Mouse (Mus musculus) midbrain, postnatal 0 days (tissue): ENCODE data around the gene Mcmbp. TPM values are rescaled to one million over a fixed set of nuclear protein-coding genes. Genes with fewer than 3 reads are reported as not detected.

Experiments used
- ATAC-seq: fragments of 200-750 bp; cut with Nextera tagmentation; 2 replicates; pipeline ENCODE4 v1.8.0; 2017; ENCODE audit warnings: moderate number of reproducible peaks, mild to moderate bottlenecking, moderate TSS enrichment, moderate library complexity; ENCODE audit not compliant: low FRiP score
- DNase-seq: peaks from one replicate; pipeline ENCODE4 v3.0.0-alpha.2; 2015; ENCODE audit warnings: low spot score
- H3K27ac ChIP-seq: fragments of 300-500 bp; sonication (generic); 2 replicates; pipeline ENCODE4 v1.5.1; 2014; ENCODE audit warnings: low read depth, mild to moderate bottlenecking, low read length, mixed read lengths
- H3K27me3 ChIP-seq: fragments of 300-500 bp; sonication (generic); 2 replicates; pipeline ENCODE4 v1.6.1; 2014; ENCODE audit warnings: low read length, control low read depth, mixed read lengths; ENCODE audit not compliant: insufficient read depth
- H3K36me3 ChIP-seq: fragments of 300-500 bp; sonication (generic); 2 replicates; pipeline ENCODE4 v1.6.1; 2014; ENCODE audit warnings: low read length, control low read depth, mixed read lengths; ENCODE audit not compliant: insufficient read depth
- H3K4me1 ChIP-seq: fragments of 300-500 bp; sonication (generic); 2 replicates; pipeline ENCODE4 v1.6.1; 2014; ENCODE audit warnings: mild to moderate bottlenecking, control low read depth, antibody characterized with exemption, low read length, mixed read lengths; ENCODE audit not compliant: insufficient read depth
- H3K4me2 ChIP-seq: fragments of 300-500 bp; sonication (generic); 2 replicates; pipeline ENCODE4 v1.6.1; 2014; ENCODE audit warnings: low read depth, mild to moderate bottlenecking, low read length, mixed read lengths; ENCODE audit not compliant: poor library complexity, severe bottlenecking
- H3K4me3 ChIP-seq: fragments of 300-500 bp; sonication (generic); 2 replicates; pipeline ENCODE4 v1.5.1; 2014; ENCODE audit warnings: low read depth, mild to moderate bottlenecking, low read length, moderate library complexity
- H3K9ac ChIP-seq: fragments of 300-500 bp; sonication (generic); replicated peaks from 2 replicates; pipeline ENCODE4 v1.6.1; 2014; ENCODE audit warnings: mild to moderate bottlenecking, low read length, moderate library complexity, mixed read lengths; ENCODE audit not compliant: poor library complexity, severe bottlenecking
- H3K9me3 ChIP-seq: fragments of 300-500 bp; sonication (generic); 2 replicates; pipeline ENCODE4 v1.6.1; 2016; ENCODE audit warnings: low read length, control low read depth
- CTCF ChIP-seq: IDR thresholded peaks from 2 replicates; pipeline ENCODE4 v1.5.1; 2016; ENCODE audit warnings: antibody characterized with exemption, mild to moderate bottlenecking
- WGBS: fragments of 180-500 bp; shearing (Covaris S2); extraction: QIAGEN DNeasy Blood & Tissue Kit; methylation state at CpG from one replicate; pipeline ENCODE4 v1.1.7; 2014; 5-methylcytosine and 5-hydroxymethylcytosine counted together
- polyA plus RNA-seq: library from polyadenylated mRNA; unstranded; fragments of >200 nt; fragmentation: Nextera tagmentation; extraction: Ambion mirVana; gene quantifications from 2 replicates; pipeline ENCODE4 v1.2.1, GENCODE M21; 2015
- total RNA-seq: library from RNA; depleted of rRNA; stranded (reverse); fragments of >200 nt; gene quantifications from 2 replicates; pipeline ENCODE4 v1.2.3, GENCODE M21; 2014; rRNA removed

Mcmbp gene
- total and polyA plus RNA-seq, 2 experiments from 2014 or later: 37.1 to 42.7 TPM

- Histone ChIP-seq H3K27me3 (no peaks in the 10 kb centered on the region), H3K36me3 (no peaks in the 10 kb centered on the region), H3K9me3 (no peaks in the 10 kb centered on the region), H3K9ac (no peak overlapping the region), H3K4me1 (peaks cover 8% of the 10 kb centered on the region; the same call in 1 of the 2 replicates), H3K4me3 (no peak overlapping the region), H3K27ac (no peak overlapping the region), H3K4me2 (no peak overlapping the region)
- DNase-seq: no peak
- WGBS: 27% methylated on average over 2 of the region's 2 CpGs
- ATAC-seq: no peak
- TF ChIP-seq CTCF: no peak
These were observed 71.5 kb downstream of the Mcmbp start for GRCm38 (mm10) chr7:128668831-128669230.

GRCm38 (mm10) chr7:128667788-128668187 is 72.5 kb downstream of the Mcmbp start:
- TF ChIP-seq CTCF: no peak
- Histone ChIP-seq H3K36me3 (no peaks in the 10 kb centered on the region), H3K27ac (peak overlapping the region; percentile 62; the same call in 1 of the 2 replicates), H3K9me3 (no peaks in the 10 kb centered on the region), H3K4me3 (no peak overlapping the region), H3K4me1 (peaks cover 6% of the 10 kb centered on the region; the same call in 1 of the 2 replicates), H3K4me2 (no peak overlapping the region), H3K27me3 (no peaks in the 10 kb centered on the region), H3K9ac (no peak overlapping the region)
- DNase-seq: no peak
- WGBS: 26% methylated on average over 5 of the region's 5 CpGs
- ATAC-seq: no peak

GRCm38 (mm10) chr7:128664861-128665377 is 75.4 kb downstream of the Mcmbp start:
- no peaks in the 10 kb centered on the region for H3K4me1 ChIP-seq
- WGBS: 92% methylated on average over 11 of the region's 11 CpGs
- no peak for TF ChIP-seq CTCF
- no peak overlapping the region for H3K4me2 ChIP-seq
- no peak for DNase-seq
- ATAC-seq: no peak
- H3K27me3 ChIP-seq: no peaks in the 10 kb centered on the region
- H3K36me3 ChIP-seq: no peaks in the 10 kb centered on the region
- H3K9me3 ChIP-seq: no peaks in the 10 kb centered on the region
- no peak overlapping the region for H3K27ac ChIP-seq
- no peak overlapping the region for H3K4me3 ChIP-seq
- H3K9ac ChIP-seq: no peak overlapping the region

GRCm38 (mm10) chr7:128663906-128664305 is 76.4 kb downstream of the Mcmbp start:
- H3K27ac ChIP-seq: no peak overlapping the region
- no peak overlapping the region for H3K4me3 ChIP-seq
- WGBS: 89% methylated on average over 8 of the region's 8 CpGs
- ATAC-seq (no peak), DNase-seq (no peak)
- H3K9ac ChIP-seq: no peak overlapping the region
- no peak for TF ChIP-seq CTCF
- H3K4me2 ChIP-seq: no peak overlapping the region
- no peaks in the 10 kb centered on the region for H3K9me3 ChIP-seq
- no peaks in the 10 kb centered on the region for H3K4me1 ChIP-seq
- no peaks in the 10 kb centered on the region for H3K27me3 ChIP-seq
- no peaks in the 10 kb centered on the region for H3K36me3 ChIP-seq

- no peak for ATAC-seq
- WGBS: 88% methylated on average over 1 of the region's 1 CpGs
These were observed 83.3 kb downstream of the Mcmbp start for GRCm38 (mm10) chr7:128656970-128657369.

More at GRCm38 (mm10) chr7:128656970-128657369, 83.3 kb downstream of the Mcmbp start:
- Histone ChIP-seq H3K27me3 (no peaks in the 10 kb centered on the region), H3K9ac (no peak overlapping the region), H3K4me2 (no peak overlapping the region), H3K4me1 (no peaks in the 10 kb centered on the region), H3K4me3 (no peak overlapping the region), H3K9me3 (no peaks in the 10 kb centered on the region), H3K27ac (no peak overlapping the region), H3K36me3 (no peaks in the 10 kb centered on the region)
- no peak for DNase-seq
- no peak for TF ChIP-seq CTCF

Other genes with a start within 250 kb of the Mcmbp start
- gene Bag3, start 216.9 kb downstream of the Mcmbp start, total RNA-seq: 4.2 and 4.9 TPM in 2 replicates
- gene Bag3, start 216.9 kb downstream of the Mcmbp start, polyA plus RNA-seq: 3.7 and 4.0 TPM in 2 replicates
- gene Inpp5f, start 129.2 kb downstream of the Mcmbp start, total RNA-seq: 424 and 472 TPM in 2 replicates
- gene Inpp5f, start 129.2 kb downstream of the Mcmbp start, polyA plus RNA-seq: 473 and 503 TPM in 2 replicates
- 23.5 and 35.7 TPM in 2 replicates for gene Sec23ip, start 4.4 kb upstream of the Mcmbp start, total RNA-seq
- 26.3 and 26.4 TPM in 2 replicates for gene Sec23ip, start 4.4 kb upstream of the Mcmbp start, polyA plus RNA-seq